Mouse (Mus musculus) E14TG2a.4 (cell line): ENCODE results near the gene Mthfr.

ENCODE experiments used
- CTCF ChIP-seq: conservative IDR thresholded peaks from 2 replicates; pipeline ENCODE4 v1.5.1; 2014; ENCODE audit warnings: low read length
- NANOG ChIP-seq: IDR thresholded peaks from 2 replicates; pipeline ENCODE4 v1.6.1; 2014; ENCODE audit warnings: borderline replicate concordance, low read length, mixed read lengths

DNA sequence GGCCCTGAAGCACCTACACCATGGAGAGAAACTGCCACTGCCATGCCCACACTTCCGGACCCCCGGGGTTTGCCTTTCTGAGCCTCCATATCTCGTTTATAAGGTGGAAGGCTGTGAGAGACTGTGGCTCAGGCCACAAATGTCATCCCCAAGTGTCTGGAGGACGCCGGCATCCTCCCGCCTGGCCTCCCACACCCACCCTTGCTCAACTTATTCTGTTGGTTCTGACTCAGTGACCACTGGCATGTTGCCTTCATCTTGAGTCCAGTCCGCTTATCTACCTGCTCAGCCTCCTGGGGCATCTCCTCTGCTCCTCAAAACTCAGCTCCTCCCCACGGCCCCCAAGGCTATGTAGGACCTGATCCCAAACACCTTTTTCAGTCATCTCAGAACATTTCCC, 28.5 kb downstream of the Mthfr start:
- TF ChIP-seq CTCF (no peak), NANOG (no peak)
